Mouse (Mus musculus): Measurements from ENCODE around the gene Dcaf5. TPM values are rescaled to one million over a fixed set of nuclear protein-coding genes. Genes with fewer than 3 reads are reported as not detected.

Dcaf5 gene
- total RNA-seq, 2 experiments from 2014 or later: 30.9 to 35.0 TPM

DNA sequence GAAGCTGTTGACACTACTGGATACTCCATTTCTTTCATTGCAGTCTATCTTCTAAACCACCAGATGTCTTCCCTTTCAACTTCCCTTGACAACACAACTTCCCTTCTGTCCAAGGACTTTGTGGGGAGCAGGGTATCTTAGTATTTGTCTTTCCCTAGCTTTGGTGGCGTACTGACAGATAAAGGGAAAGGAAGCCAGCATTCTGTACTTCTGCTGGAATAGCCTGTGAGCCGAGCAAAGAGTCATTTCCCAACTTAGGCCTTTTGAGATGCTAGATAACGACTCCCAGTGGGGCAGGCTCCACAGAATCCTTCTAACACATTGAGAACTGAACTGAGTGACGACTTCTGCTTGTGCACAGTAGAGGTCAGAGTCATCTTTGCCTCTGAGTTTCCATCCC lies 102.2 kb downstream of the Dcaf5 start:
- DNase-seq: no peak

DNA sequence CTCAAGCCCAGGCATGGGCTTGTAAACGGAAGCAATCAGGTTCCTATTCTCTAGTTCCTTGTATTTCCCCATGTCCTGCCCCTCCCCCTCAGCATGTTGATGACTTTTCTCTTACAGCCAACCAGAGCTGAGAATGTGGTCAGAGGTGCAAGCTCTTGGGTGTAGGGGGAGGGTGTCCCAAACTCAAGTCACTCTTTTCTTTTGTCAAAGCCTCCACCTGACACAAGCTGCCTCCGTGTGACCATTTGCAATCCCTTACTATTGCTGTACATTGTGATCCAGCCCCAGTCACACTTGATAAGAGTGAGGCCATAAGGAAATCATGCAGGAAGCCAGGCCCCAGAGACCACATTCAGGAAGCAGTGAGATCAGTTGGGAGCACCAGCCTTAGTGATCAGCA lies 104.8 kb downstream of the Dcaf5 start:
- DNase-seq: no peak

DNA sequence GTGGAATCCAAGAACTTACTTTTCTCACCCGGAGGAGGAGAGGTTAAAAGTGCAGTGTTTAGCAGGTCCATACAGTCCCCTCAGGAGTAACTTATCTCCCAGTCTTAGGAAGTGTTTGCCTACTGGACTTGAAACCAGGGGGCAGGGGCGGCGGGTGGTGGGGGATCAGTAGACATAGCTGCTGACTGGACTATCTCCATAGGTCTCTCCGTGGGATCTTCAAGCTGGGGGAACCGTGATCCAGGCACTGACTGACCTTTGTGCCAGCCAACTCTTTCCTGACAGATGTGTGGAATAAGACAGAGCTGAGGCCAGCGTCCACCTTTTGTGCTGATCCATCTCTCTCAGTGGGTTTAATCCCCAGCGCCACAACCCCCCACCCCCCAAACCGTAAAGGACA lies 105.6 kb downstream of the Dcaf5 start:
- no peak for DNase-seq

DNA sequence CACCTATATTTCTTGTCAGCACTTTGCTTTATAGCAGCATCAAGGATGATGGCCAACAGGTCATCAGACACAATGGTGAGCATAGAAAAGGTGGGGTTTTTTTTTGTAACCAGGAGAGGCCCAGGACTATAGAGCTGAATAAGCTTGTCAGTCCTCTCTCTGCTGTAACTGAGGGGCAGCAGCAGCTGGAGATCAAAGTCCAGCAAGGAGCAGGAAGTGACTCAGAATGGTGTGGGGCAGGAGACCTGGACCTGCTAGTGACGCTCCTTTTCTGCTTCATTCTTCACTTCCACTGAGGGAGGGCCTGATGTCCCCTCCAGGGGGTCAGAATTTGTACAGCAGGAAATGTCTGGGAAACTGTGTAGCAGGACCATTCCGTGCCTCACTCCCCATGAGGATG lies 106.8 kb downstream of the Dcaf5 start:
- no peak for DNase-seq

DNA sequence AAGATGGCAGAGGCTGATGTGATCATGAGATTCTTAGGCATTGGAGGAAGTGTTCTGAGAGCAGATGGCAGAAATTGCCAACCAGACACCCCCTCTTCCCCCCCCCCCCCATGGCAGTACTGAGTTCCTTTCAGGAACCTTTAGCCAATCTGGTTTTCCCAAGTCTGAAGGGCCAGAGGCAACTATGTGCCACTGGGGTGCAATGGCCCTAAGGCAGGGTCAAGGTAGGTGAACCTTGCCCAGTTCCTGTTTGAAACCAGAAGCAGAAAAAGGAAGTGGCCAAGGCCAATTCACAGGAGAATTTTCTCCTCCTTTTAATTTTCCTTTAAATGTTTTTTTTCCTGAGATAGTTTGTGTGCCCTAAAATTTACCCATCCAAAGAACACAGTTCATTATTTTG lies 110.4 kb downstream of the Dcaf5 start:
- DNase-seq: no peak

DNA sequence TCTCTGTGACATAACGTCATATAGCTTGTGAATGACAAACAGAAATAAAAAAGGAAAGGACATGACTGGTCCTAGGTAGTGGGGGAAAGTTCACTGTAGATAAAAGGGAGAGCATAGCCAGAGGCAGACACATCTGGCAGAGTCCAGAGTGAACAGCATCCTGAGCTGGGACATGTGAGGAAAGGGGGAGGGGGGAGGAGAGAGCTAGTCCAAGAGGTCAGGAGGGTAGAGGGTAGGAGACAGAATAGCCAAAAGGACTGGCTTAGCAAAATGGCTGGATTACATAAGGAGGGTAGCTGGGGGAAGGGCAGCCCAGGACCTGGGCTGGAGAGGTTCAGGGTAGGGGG lies 111.6 kb downstream of the Dcaf5 start:
- DNase-seq: no peak

DNA sequence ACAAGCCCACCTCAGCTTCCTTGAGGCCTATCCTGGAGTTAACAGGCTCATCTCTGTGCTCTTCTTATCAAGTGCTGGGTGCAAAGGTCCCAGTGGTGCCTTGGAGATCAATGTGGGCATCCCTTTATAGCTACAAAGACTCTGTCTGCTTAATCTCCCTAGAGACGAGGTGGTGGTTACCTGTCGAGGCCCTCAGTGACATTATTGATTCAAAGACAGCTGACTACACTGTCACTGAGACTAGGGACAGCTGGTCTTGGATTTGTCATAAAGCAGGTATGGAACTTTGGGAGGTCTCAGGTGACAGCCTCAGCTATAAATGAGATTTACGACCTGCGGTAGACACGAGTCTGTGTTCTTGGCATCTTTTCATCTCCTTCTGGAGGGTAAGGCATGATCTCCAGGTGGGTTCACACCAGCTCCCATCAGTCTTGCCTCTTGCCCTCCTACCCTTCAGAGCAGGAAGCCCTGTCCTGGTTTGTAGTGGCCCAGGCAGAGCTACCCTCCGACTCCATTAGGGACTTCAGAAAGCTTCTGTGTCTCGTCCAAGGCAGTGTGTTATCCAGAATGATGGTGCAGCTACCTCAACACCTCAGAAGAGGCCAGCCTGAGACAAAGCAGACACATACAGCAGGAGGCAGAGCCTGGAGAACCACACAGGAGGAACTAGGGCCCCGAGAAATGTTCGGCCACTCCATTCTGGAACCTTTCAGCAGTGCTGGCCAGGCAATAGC lies 112.2 kb downstream of the Dcaf5 start:
- DNase-seq: no peak

DNA sequence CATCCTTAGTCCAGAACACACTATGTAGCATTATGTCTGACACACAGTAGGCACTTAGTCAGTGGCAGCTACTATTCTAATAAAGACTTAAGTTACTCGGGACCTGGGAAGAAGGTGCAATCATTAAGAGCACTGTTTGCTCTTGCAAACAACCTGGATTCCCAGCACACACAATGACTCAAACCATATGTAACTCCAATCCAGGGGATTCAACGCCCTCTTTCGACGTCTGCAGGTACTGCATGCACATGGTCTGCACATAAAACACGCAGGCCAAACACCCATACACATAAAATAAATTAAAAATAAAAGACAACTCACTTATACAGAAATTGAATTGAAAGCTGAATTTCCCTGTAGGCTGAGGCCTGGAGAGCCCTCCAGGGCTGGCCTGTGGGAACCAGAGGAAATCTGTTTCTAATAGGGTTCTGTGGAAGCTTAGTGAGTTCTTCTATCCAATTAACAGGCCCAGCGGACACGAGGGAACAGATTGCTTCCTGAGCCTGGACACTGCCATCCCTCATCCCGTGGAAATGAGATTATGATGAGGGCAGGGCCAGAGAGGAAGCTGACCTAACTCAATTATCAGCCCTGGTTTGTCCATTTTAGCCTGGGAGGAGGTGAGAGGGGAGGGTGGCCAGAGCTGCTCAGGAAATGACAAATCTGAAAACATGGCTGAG lies 112.9 kb downstream of the Dcaf5 start:
- peak; percentile 12 for DNase-seq

DNA sequence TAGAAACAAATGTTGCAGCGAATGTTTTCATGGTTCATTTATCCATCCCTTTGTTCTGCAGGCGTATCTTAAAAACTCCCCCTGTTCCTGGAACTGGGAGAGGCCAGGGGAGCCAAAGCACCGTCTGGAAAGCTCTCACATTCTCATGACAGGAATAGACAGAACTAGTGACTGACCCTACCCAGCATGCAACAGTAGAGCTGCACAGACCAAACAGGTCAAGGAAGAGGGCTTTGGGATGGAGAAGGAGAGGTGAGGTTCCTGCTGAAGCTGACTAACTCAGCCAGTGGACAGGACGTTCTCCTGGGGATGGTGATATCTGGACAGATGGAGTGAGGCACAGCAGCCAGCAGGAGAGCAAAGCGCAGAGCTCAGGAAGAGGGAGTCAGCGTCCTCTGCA lies 113.9 kb downstream of the Dcaf5 start:
- no peak for DNase-seq

DNA sequence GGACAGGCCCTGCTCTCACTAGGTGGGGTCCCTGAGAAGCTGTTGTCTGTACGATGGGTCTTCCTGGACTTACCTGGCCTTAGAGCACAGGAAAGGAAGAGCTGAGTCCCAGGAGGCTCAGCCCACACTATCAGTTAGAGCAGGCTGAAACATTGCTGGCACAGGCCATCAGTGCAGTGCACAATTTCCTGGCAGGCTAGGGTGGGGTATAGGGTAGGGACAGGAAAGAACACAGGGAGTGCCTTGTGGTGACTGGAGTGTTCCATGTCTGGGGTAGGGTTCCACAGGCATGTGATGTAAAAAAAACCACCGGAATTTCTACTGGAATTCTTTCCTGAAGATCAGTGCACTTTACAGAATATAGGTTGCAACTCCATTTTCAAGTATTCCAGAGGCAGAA lies 117.3 kb downstream of the Dcaf5 start:
- DNase-seq: no peak

DNA sequence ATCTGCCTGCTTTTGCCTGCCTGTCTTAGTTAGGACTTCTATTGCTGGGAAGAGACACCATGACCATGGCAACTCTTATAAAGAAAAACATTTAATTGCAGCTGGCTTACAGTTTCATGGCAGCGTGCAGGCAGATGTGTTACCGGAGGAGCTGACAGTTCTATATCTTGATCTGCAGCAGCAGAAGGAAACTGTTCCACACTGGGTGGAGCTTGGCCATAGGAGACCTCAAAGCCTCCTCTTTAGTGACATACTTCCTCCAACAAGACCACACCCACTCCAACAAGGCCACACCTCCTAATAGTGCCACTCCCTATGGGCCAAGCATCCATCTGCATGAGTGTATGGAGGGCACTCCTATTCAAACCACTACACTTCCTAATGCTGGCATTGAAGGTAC lies 121.1 kb downstream of the Dcaf5 start:
- no peak for DNase-seq

DNA sequence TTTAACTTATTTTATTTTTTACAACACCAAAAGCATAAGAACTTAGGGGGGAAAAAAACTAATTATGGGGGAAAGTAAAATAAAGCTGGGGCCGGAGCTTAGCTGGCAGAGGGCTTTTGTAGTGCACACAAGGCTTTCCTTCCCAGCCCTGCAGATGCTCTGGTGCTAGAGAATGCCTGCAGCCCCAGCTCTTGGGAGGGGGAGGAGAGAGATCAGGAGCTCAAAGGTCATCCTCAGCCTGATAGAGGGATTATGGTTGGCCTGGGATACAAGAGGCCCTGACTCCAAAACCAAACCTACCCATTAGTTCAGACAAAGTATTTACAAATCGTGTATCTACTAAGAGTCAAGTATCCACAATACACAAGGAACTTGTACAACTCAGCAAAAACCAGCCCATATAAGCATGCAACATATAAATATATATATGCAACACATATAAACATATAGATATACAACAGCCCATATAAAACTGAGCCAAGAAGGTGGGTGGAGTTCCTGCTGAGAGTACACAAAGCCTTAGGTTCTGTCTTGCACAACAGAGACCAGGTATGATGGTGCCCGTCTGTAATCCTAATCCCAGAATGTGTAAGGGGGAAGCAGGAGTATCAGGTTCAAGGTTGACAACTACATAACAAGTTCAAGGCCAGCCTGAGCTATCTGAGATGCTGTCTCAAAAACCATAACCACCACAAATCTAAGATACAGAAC lies 124.3 kb downstream of the Dcaf5 start:
- no peak for DNase-seq

DNA sequence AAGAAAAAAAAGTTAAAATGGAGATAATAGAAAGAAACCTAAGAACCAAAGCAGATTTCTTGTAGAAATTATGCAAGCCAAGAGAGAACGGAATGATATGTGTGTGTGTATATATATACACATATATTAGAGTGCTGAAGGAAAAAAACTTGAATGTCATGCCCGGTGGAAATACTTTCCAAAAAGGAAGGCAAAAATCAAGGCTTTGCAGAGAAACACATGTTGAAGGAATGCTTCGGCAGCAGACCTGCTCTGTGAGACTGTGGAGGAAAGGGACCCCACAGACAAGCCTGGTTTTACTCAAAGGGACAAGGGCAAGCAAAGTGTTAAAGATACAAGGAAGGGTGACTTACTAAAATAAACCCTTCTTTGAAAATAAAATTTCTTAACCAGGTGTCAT lies 128.8 kb downstream of the Dcaf5 start:
- DNase-seq: no peak

DNA sequence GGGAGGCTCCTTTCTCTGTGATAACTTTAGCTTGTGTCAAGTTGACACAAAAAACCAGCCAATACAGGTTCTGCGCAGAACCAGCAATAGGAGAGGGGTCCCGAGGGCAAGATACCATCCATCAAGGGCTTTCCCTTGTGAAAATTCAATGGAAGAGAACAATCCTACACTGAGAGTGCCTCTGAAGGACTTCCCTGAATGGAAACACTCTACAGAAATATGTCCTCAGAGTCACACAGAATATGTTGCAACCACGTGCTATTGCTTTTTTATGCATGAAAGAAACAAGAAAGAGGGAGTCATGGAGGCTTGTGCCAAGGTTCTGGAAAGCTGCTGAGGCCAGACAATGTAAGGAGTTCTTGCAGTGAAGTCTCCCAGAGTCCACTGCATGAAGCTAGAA lies 131.9 kb downstream of the Dcaf5 start:
- no peak for DNase-seq

DNA sequence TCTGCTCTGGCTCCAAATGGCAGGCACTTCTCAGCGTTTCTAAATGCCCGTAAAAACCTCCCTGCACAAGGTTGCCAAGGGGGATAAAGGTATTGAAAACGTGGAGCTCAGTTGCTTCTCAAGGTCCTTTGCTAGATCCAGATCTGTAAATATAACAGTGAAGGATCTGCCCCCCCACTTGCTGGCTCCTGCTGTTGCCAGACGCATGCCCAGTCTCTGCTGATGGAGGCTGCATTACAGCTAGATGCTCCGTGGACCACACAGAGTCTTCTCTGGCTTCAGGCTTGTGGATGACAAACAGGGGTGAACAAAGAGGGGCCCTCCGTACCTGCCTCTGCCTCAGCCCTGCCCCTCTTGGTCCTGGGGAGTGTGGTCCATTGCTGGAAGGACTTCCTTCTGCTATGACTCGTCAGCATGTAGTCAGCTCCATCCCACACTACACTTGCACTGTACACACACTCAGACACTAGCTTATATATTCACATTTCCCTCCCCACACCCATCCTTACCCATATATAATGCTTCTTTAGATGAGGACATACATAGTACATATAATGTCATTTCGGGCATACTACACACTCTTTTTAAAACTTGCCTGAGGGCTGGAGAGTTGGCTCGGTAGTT lies 135.5 kb downstream of the Dcaf5 start:
- DNase-seq: no peak

DNA sequence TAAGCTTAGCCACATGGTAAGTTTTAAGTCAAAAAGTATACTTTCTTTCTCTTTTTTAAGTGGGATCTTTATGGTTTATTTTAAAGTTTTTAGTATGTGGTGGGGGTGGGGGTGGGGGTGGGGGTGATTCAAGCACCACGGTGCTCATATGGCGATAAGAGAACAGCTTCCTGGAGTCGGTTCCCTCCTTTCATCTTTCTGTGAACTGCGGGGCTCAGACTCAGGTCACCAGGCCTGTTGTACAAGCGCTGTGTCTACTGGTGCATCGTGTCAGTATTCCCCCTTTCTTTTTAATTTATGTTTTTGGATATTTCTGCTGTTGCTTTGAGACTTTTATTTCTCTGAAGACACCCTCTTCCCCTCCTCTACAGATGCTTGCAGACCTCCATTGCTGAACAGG lies 137.7 kb downstream of the Dcaf5 start:
- no peak for DNase-seq

DNA sequence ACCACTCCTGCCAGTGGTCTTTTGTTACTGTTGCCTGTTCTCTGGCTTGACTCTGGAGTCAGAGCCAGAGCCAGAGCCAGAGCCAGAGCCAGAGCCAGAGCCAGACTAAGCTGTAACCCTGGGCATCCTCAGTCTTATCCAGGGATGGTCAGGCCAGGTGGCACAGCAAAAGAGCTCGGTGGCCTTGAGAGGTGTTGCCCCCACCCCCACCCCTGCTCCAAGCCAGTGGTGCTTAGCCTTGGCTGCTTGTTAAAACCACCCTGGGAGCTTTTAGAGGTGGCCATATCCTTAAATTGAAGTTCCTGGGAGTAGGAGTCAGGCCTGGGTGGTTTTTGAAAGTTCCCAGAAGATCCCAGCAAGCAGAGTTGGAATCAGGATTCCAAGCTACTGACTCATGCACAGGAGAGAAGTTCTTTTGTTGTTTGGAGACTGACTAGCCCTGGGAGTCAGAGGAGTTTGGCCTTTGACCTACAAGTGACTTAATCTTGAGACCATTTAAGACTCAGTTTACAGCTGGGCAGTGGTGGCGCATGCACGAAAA lies 144.4 kb downstream of the Dcaf5 start:
- no peak for DNase-seq

DNA sequence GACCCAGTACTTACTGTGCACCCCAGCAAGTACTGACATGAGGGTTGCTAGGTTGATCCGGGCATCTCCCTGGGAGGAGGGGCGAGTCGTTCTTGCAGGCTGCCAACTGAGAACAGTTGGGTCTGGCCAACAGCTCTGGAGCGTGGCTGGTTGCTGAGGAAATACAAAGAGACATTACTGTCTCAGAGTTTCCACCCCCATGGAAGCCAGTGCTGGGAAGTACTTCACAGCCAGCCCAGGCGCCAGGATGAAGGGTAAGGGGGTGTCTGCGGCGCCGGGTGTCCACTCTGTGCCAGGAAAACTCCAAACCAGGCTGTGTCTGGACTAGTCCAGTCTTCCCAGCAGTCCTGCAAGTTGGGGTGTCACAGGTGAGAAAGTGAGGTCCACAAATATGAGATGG lies 145.4 kb downstream of the Dcaf5 start:
- no peak for DNase-seq

DNA sequence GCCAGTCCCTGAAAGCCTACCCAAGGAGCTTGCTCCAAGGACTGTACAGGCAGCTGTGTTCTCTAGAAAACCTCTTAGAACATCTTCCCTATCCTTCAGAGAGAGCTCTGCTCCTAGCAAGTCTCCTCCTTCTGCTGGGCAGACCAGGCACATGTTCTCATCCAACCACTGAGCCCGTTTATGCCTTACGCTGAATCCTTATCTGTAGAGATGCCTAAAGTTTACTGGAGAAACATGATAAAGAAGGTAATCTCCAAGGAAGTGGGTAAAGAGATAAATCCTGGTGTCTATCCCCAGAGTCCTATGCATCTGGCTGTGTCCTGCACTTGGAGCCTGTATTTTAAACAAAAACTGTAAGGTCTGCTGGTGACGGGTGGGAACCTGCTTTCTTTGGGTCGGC lies 145.9 kb downstream of the Dcaf5 start:
- no peak for DNase-seq

DNA sequence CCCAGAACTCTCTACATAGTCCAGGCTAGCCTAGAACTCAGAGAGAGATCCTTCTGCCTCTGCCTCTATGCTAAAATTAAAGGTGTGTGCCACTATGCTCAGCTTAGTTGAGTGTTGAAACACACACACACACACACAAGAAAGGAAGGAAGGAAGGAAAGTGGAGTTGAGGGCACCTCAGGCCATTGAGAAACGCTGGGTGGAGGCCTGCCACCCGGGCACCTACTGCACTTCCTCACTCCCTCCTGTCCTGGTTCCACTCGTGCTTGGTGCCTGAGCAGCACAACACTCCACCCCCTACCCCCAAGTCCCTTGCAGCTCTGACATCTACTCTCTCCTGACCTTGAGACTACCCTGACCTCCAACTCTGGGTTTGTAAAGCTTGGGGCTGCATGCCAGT lies 146.7 kb downstream of the Dcaf5 start:
- DNase-seq: no peak

DNA sequence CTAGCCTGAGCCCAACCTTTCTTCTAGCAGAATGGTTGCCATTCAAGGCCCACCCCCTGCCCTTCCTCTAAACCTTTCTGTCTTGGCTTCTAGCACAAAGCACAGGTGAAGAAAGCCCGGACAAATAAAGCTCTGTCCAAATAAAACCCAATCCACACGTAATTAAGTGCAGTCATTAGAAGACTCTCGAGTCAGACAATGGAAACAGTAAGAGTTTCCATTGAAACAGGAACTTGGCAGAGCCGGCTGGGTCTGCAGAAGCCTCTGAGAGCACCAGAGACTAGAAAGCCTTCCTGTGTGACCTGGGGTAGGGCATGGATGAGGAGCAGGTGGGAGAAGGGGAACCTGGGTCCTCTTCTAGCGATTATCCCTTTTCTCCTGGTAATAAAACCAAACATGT lies 150.5 kb downstream of the Dcaf5 start:
- no peak for DNase-seq

Measured in adrenal gland, postnatal 10 days (tissue).